Mouse (Mus musculus): ENCODE measurements around the gene Ptprs.

DNA sequence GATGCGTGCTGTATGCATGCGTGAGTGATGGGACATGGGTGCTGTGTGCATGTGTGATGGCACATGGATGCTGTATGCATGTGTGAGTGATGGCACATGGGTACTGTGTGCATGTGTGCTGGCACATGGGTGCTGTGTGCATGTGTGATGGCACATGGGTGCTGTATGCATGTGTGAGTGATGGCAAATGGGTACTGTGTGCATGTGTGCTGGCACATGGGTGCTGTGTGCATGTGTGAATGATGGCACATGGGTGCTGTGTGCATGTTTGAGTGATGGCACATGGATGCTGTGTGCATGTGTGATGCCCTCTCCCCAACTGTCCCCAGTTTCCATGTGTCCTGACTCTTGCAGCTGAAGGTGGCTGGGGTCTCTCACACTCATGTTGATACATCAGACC lies 56.3 kb downstream of the Ptprs start:
- no peak for TF ChIP-seq CTCF (IDR thresholded peaks at IDR 0.05; ENCODE audit: control insufficient read depth, insufficient read depth, insufficient read length)
- no peak for TF ChIP-seq MYOD1 (IDR thresholded peaks at IDR 0.05; ENCODE audit: control insufficient read depth, insufficient read length, low read depth)
- TF ChIP-seq USF1 (IDR thresholded peaks at IDR 0.05; ENCODE audit: low read depth) = no peak
- TF ChIP-seq MAX (IDR thresholded peaks at IDR 0.05) = no peak
- TF ChIP-seq MYOG (IDR thresholded peaks at IDR 0.05; ENCODE audit: control insufficient read depth, extremely low read depth, insufficient read length) = no peak

Measured in C2C12 (cell line).